Mouse (Mus musculus) liver, adult 2 months (tissue): ENCODE measurements at regions not wholly inside any gene's neighbourhood (a gene's known extent, or its start where the extent isn't known, plus 50 kb on each side); places are given as distances from the start of the nearest gene placed in this dataset.

ENCODE experiments used
- DNase-seq: peaks from one replicate; pipeline ENCODE4 v3.0.0-alpha.2; 2011; ENCODE audit warnings: low read depth, low spot score; ENCODE audit errors: extremely low read depth
- H3K27ac ChIP-seq: fragments of 200-500 bp; replicated peaks from 2 replicates; pipeline ENCODE4 v1.5.1; 2012; ENCODE audit warnings: low read depth, mild to moderate bottlenecking, control low read depth, inconsistent platforms, low read length; ENCODE audit not compliant: insufficient read depth
- H3K27me3 ChIP-seq: fragments of 200-500 bp; 2 replicates; pipeline ENCODE4 v1.6.1; 2012; ENCODE audit warnings: mild to moderate bottlenecking, moderate library complexity, low read length, inconsistent platforms; ENCODE audit not compliant: control insufficient read depth, insufficient read depth
- H3K36me3 ChIP-seq: fragments of 200-500 bp; 2 replicates; pipeline ENCODE4 v1.6.1; 2012; ENCODE audit warnings: low read length, inconsistent platforms; ENCODE audit not compliant: control insufficient read depth, insufficient read depth
- H3K4me1 ChIP-seq: fragments of 200-500 bp; 2 replicates; pipeline ENCODE4 v1.6.1; 2011; ENCODE audit warnings: low read length; ENCODE audit not compliant: control insufficient read depth, insufficient read depth
- H3K4me3 ChIP-seq: fragments of 200-500 bp; 2 replicates; pipeline ENCODE4 v1.5.1; 2011; ENCODE audit warnings: low read depth, mild to moderate bottlenecking, control low read depth, low read length, moderate library complexity; ENCODE audit not compliant: insufficient read depth
- H3K79me2 ChIP-seq: fragments of 200-500 bp; 2 replicates; pipeline ENCODE4 v1.6.1; 2012; ENCODE audit warnings: inconsistent platforms, mild to moderate bottlenecking, low read length, moderate library complexity; ENCODE audit not compliant: control insufficient read depth, insufficient read depth
- H3K9ac ChIP-seq: fragments of 200-500 bp; 2 replicates; pipeline ENCODE4 v1.6.1; 2012; ENCODE audit warnings: low read depth, mild to moderate bottlenecking, control low read depth, inconsistent platforms, low read length
- CTCF ChIP-seq: fragments of 200-500 bp; IDR thresholded peaks from 2 replicates; pipeline ENCODE4 v1.5.1; 2011; ENCODE audit warnings: low read depth, low read length, control low read depth
- POLR2A ChIP-seq: fragments of 200-500 bp; IDR thresholded peaks from 2 replicates; pipeline ENCODE4 v1.6.1; 2011; ENCODE audit warnings: low read length, control low read depth; ENCODE audit not compliant: insufficient read depth; ENCODE audit errors: extremely low read depth
- WGBS: fragments of 180-500 bp; shearing (Covaris S2); methylation state at CpG from one replicate; pipeline ENCODE4 v1.1.7; 2018; 5-methylcytosine and 5-hydroxymethylcytosine counted together

DNA sequence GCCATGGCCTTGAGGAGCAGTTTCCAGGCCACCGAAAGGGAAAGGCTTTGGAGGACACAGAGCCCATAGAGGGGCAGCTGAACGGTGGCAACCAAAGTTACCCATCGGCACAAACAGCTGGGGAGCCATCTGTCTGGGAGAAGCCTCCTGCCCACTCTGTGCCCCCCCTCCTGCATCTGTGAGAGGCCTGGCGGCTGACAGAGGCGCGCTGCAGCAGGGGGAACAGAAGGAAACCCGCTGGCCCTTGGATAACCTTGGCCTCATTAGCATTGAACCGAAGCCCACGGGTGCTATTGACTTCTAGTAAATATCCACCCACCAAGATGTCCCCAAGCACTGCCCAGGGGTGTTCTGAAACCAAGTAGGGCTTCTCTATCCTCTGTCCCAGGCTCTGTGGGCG lies 209.6 kb upstream of the Prox1 start:
- TF ChIP-seq POLR2A = no peak
- TF ChIP-seq CTCF = no peak
- DNase-seq = no peak
- WGBS = 64% methylated on average over 10 of the region's 10 CpGs
- H3K36me3 ChIP-seq = no peaks in the 10 kb centered on the region
- no peaks in the 10 kb centered on the region for H3K79me2 ChIP-seq
- H3K27me3 ChIP-seq = no peaks in the 10 kb centered on the region
- no peak overlapping the region for H3K27ac ChIP-seq
- no peaks in the 10 kb centered on the region for H3K4me1 ChIP-seq
- H3K4me3 ChIP-seq = no peak overlapping the region
- no peak overlapping the region for H3K9ac ChIP-seq

GRCm38 (mm10) chr1:190375160-190375880 lies 204.8 kb upstream of the Prox1 start:
- no peaks in the 10 kb centered on the region for H3K79me2 ChIP-seq
- no peak for DNase-seq
- H3K27me3 ChIP-seq = no peaks in the 10 kb centered on the region
- TF ChIP-seq CTCF (no peak), POLR2A (no peak)
- no peak overlapping the region for H3K4me3 ChIP-seq
- WGBS = 78% methylated on average over 22 of the region's 22 CpGs
- no peaks in the 10 kb centered on the region for H3K4me1 ChIP-seq
- H3K36me3 ChIP-seq = no peaks in the 10 kb centered on the region
- H3K27ac ChIP-seq = no peak overlapping the region
- H3K9ac ChIP-seq = no peak overlapping the region

DNA sequence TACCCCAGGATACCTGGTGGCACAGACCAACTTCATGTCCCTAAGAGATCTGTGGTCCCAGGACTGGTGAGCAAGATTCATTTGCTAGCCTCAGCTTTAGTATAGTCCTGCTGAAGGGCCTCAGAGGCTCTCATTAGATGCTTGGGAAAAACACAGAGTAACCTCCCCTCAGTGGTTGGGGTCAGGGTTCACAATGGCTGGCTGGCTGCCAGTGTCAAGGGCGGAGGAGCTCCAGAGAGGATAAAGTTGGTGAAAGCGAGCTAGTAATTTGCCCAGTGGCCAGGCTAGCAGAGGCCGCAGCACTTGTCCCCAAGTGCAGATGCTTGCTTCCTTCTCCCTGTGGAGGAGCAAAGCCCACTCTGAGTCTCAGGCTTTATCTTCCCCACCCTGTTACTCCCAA lies 203.8 kb upstream of the Prox1 start:
- Histone ChIP-seq H3K27ac (no peak overlapping the region), H3K36me3 (no peaks in the 10 kb centered on the region), H3K9ac (no peak overlapping the region), H3K4me1 (no peaks in the 10 kb centered on the region), H3K27me3 (no peaks in the 10 kb centered on the region), H3K4me3 (no peak overlapping the region), H3K79me2 (no peaks in the 10 kb centered on the region)
- 24% methylated on average over 3 of the region's 3 CpGs for WGBS
- DNase-seq = peak; percentile 12
- no peak for TF ChIP-seq CTCF
- no peak for TF ChIP-seq POLR2A

GRCm38 (mm10) chr1:190366631-190367030 lies 196.1 kb upstream of the Prox1 start:
- H3K79me2 ChIP-seq = no peaks in the 10 kb centered on the region
- no peaks in the 10 kb centered on the region for H3K36me3 ChIP-seq
- H3K27ac ChIP-seq = no peak overlapping the region
- TF ChIP-seq POLR2A = no peak
- TF ChIP-seq CTCF = no peak
- H3K4me3 ChIP-seq = no peak overlapping the region
- 59% methylated on average over 8 of the region's 8 CpGs for WGBS
- no peak for DNase-seq
- H3K4me1 ChIP-seq = no peaks in the 10 kb centered on the region
- no peaks in the 10 kb centered on the region for H3K27me3 ChIP-seq
- no peak overlapping the region for H3K9ac ChIP-seq

DNA sequence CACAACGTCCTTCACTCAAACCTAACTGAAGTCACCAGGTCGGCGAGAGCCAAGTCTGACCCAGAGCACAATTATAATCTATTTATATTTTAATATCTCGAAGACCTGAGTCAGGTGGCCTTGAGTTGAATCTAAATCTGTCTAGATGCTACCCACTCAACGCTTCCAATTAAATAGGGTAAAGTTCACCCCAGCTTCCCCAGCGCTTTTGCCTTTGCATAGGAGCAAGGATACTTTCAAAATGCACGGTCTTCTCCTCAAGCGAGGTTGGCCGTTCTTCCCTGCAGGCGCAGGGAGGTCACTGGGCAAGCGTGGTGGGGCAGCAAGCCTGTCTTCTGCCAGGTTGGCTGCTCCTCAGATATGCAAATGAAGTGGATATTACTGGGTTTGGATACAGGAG lies 194.6 kb upstream of the Prox1 start:
- 88% methylated on average over 11 of the region's 11 CpGs for WGBS
- DNase-seq = no peak
- Histone ChIP-seq H3K4me1 (no peaks in the 10 kb centered on the region), H3K27ac (no peak overlapping the region), H3K79me2 (no peaks in the 10 kb centered on the region), H3K27me3 (no peaks in the 10 kb centered on the region), H3K36me3 (no peaks in the 10 kb centered on the region), H3K9ac (no peak overlapping the region), H3K4me3 (no peak overlapping the region)
- TF ChIP-seq POLR2A (no peak), CTCF (no peak)

DNA sequence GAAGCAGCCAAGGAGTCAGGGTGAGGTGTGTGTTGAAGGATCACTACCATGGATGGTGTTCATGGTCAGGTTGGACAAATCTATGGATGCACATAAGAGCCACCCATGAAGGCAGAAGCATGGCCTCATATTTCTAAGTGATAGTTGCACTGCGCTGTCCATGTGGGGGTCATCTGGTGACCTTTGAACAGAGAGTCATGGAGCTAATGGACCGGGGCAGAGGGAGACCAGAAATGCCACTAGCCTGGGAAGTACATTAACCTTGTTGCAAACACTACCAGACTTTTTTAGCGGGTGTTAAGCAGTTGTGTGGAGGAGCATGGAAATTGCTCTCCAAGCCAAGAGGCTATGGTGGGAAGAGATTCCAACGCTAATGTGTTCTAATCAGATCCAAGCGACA lies 190.1 kb upstream of the Prox1 start:
- DNase-seq = no peak
- 82% methylated on average over 5 of the region's 5 CpGs for WGBS
- no peaks in the 10 kb centered on the region for H3K36me3 ChIP-seq
- H3K27ac ChIP-seq = no peak overlapping the region
- H3K4me3 ChIP-seq = no peak overlapping the region
- no peaks in the 10 kb centered on the region for H3K27me3 ChIP-seq
- no peaks in the 10 kb centered on the region for H3K79me2 ChIP-seq
- no peak overlapping the region for H3K9ac ChIP-seq
- no peaks in the 10 kb centered on the region for H3K4me1 ChIP-seq
- no peak for TF ChIP-seq POLR2A
- TF ChIP-seq CTCF = no peak
